Mouse (Mus musculus) liver, embryonic 18 days (tissue): ENCODE results near the gene Slc38a10. TPM values are rescaled to one million over a fixed set of nuclear protein-coding genes. Genes with fewer than 3 reads are reported as not detected.

Experiments used
- polyA plus RNA-seq: library from polyadenylated mRNA; depleted of rRNA; stranded (reverse); fragments of >200 nt; gene quantifications from 2 replicates; pipeline ENCODE4 v1.2.3, GENCODE M21; 2012; rRNA removed

The Slc38a10 gene
- 27.9 and 32.8 TPM in 2 replicates for polyA plus RNA-seq

GRCm38 (mm10) chr11:120151113-120151494 lies at the start of gene Slc38a10:
TSS of gene Slc38a10 (minus strand) at chr11:120151346.

GRCm38 (mm10) chr11:120098588-120099511 lies 52.3 kb downstream of the Slc38a10 start, which contains the start of the genes Tepsin and Ndufaf8:
TSS of gene Tepsin (minus strand) at chr11:120098731.
TSS of gene Ndufaf8 (plus strand) at chr11:120098928.

GRCm38 (mm10) chr11:120086702-120087152 lies 64.4 kb downstream of the Slc38a10 start, which contains the start of gene Cep131:
TSS of gene Cep131 (minus strand) at chr11:120086827.

Other genes starting within 250 kb of the Slc38a10 start
- 12.8 and 13.9 TPM in 2 replicates for gene Chmp6, start 237.9 kb downstream of the Slc38a10 start, polyA plus RNA-seq
- gene Baiap2, start 208.6 kb downstream of the Slc38a10 start, polyA plus RNA-seq: 17.0 and 20.5 TPM in 2 replicates
- gene Aatk, start 104.2 kb downstream of the Slc38a10 start, polyA plus RNA-seq: 1.0 and 1.6 TPM in 2 replicates
- 3.1 and 4.7 TPM in 2 replicates for gene Cep131, start 64.5 kb downstream of the Slc38a10 start, polyA plus RNA-seq
- gene Tepsin, start 52.6 kb downstream of the Slc38a10 start, polyA plus RNA-seq: 9.1 and 11.0 TPM in 2 replicates
- gene Ndufaf8, start 52.4 kb downstream of the Slc38a10 start, polyA plus RNA-seq: 21.0 and 22.7 TPM in 2 replicates
- gene Bahcc1, start 81.6 kb upstream of the Slc38a10 start, polyA plus RNA-seq: 0.88 and 1.3 TPM in 2 replicates
- gene Actg1, start 197.2 kb upstream of the Slc38a10 start, polyA plus RNA-seq: 247 and 252 TPM in 2 replicates
- gene Fscn2, start 210.2 kb upstream of the Slc38a10 start, polyA plus RNA-seq: not detected in 2 replicates
- gene Faap100, start 227.4 kb upstream of the Slc38a10 start, polyA plus RNA-seq: 5.6 and 6.2 TPM in 2 replicates